Mouse (Mus musculus) T-helper 17 cell (primary cell): ENCODE data around the gene Pex16.
"Not testable (repeated sequence)": the region's sequence is repeated elsewhere in the genome, so short reads cannot be mapped to it uniquely, and the experiment has no call there.

ENCODE experiments used
- in situ Hi-C, 2 experiments: fragments of 300-600 bp; cut with MboI, MseI; formaldehyde crosslinking; loops; 1 replicate in 1 of 2; 2 replicates in 1 of 2; pipeline ENCODE4 v1.15.1; 2025; ENCODE audit warnings: high pct_unique_total_duplicates in 2 of 2

The Pex16 gene

GRCm38 (mm10) chr2:92386821-92387570, 12.5 kb downstream of the Pex16 start:
- in situ Hi-C loops, result loop anchor here in 1 of 2 experiments (10.0 kb wide), 1 partner anchor 778 kb away; no protein-coding TSS in a partner anchor

GRCm38 (mm10) chr2:92387646-92388045, 13.2 kb downstream of the Pex16 start:
- in situ Hi-C loops, result loop anchor here in 1 of 2 experiments (10.0 kb wide), 1 partner anchor 777 kb away; no protein-coding TSS in a partner anchor

- in situ Hi-C loops, result loop anchor here in 1 of 2 experiments (10.0 kb wide), 1 partner anchor 777 kb away; no protein-coding TSS in a partner anchor
These were observed 13.6 kb downstream of the Pex16 start for GRCm38 (mm10) chr2:92388081-92388517.

- in situ Hi-C loops, result loop anchor here in 1 of 2 experiments (10.0 kb wide), 1 partner anchor 776 kb away; no protein-coding TSS in a partner anchor
These were observed 14.6 kb downstream of the Pex16 start for GRCm38 (mm10) chr2:92388891-92389641.

- in situ Hi-C loops, result loop anchor here in 1 of 2 experiments (10.0 kb wide), 1 partner anchor 775 kb away; no protein-coding TSS in a partner anchor
These were observed 15.2 kb downstream of the Pex16 start for GRCm38 (mm10) chr2:92389645-92390044.

GRCm38 (mm10) chr2:92390206-92390930, 15.9 kb downstream of the Pex16 start:
- in situ Hi-C loops, result no loop called here

GRCm38 (mm10) chr2:92391116-92391515, 16.6 kb downstream of the Pex16 start:
- in situ Hi-C loops, result no loop called here

- in situ Hi-C loops, result no loop called here
These were observed 17.3 kb downstream of the Pex16 start for GRCm38 (mm10) chr2:92391703-92392317.

- in situ Hi-C loops, result no loop called here
These were observed 18.1 kb downstream of the Pex16 start for GRCm38 (mm10) chr2:92392318-92393264.

- in situ Hi-C loops, result no loop called here
These were observed 21.1 kb downstream of the Pex16 start for GRCm38 (mm10) chr2:92395535-92395934.

- in situ Hi-C loops, result no loop called here
These were observed 23.0 kb downstream of the Pex16 start for GRCm38 (mm10) chr2:92397436-92397835.

- in situ Hi-C loops, result not testable (repeated sequence)
These were observed 25.4 kb downstream of the Pex16 start for GRCm38 (mm10) chr2:92399877-92400276.

- in situ Hi-C loops, result no loop called here
These were observed 26.2 kb downstream of the Pex16 start for GRCm38 (mm10) chr2:92400682-92401081.

- in situ Hi-C loops, result no loop called here
These were observed 26.6 kb downstream of the Pex16 start, which contains the start of gene Mapk8ip1 for GRCm38 (mm10) chr2:92401091-92401561. Mapk8ip1 (minus strand) TSS chr2:92401263.

- in situ Hi-C loops, result no loop called here
These were observed 28.3 kb downstream of the Pex16 start for GRCm38 (mm10) chr2:92402591-92403326.

GRCm38 (mm10) chr2:92403776-92404319, 29.4 kb downstream of the Pex16 start:
- in situ Hi-C loops, result no loop called here

GRCm38 (mm10) chr2:92404737-92405136, 30.3 kb downstream of the Pex16 start:
- in situ Hi-C loops, result no loop called here

GRCm38 (mm10) chr2:92405687-92406086, 31.2 kb downstream of the Pex16 start:
- in situ Hi-C loops, result no loop called here
